Mouse (Mus musculus) MEL (cell line): Measurements from ENCODE around the gene Serinc3. TPM values are rescaled to one million over a fixed set of nuclear protein-coding genes. Genes with fewer than 3 reads are reported as not detected.

Experiments used
- DNase-seq: peaks from one replicate; pipeline ENCODE4 v3.0.0; 2011; ENCODE audit warnings: low read depth, low spot score
- H3K27ac ChIP-seq: 2 replicates; pipeline ENCODE4 v1.5.1; 2012; ENCODE audit warnings: low read depth, mild to moderate bottlenecking, control low read depth, low read length, moderate library complexity; ENCODE audit not compliant: control insufficient read depth
- H3K27me3 ChIP-seq, 2 experiments: fragments of 150-350 bp in 1 of 2; sonication (generic) in 1 of 2; 2 replicates each; pipeline ENCODE4 v1.6.1; 2012; ENCODE audit warnings: low read length in 2 of 2, mild to moderate bottlenecking in 2 of 2, improper control_type of control experiment in 1 of 2, moderate library complexity in 1 of 2; ENCODE audit not compliant: insufficient read depth in 2 of 2, control insufficient read depth in 1 of 2
- H3K36me3 ChIP-seq, 2 experiments: 2 replicates each; pipeline ENCODE4 v1.6.1; 2012 to 2014; ENCODE audit warnings: low read length in 2 of 2, improper control_type of control experiment in 1 of 2, inconsistent platforms in 1 of 2, mild to moderate bottlenecking in 1 of 2; ENCODE audit not compliant: insufficient read depth in 2 of 2, control insufficient read depth in 1 of 2
- H3K4me1 ChIP-seq, 2 experiments: fragments of 150-350 bp in 1 of 2; sonication (generic) in 1 of 2; 2 replicates each; pipeline ENCODE4 v1.6.1; 2012; ENCODE audit warnings: low read length in 2 of 2, improper control_type of control experiment in 1 of 2, mild to moderate bottlenecking in 1 of 2; ENCODE audit not compliant: insufficient read depth in 2 of 2, control insufficient read depth in 1 of 2
- H3K4me3 ChIP-seq, 2 experiments: fragments of 150-350 bp in 1 of 2; sonication (generic) in 1 of 2; 2 replicates each; pipeline ENCODE4 v1.5.1; 2012; ENCODE audit warnings: low read depth in 2 of 2, low read length in 2 of 2, mild to moderate bottlenecking in 2 of 2, moderate library complexity in 2 of 2, control low read depth in 1 of 2, improper control_type of control experiment in 1 of 2; ENCODE audit not compliant: control insufficient read depth in 1 of 2, insufficient read depth in 1 of 2
- H3K79me2 ChIP-seq: 2 replicates; pipeline ENCODE4 v1.6.1; 2012; ENCODE audit warnings: mild to moderate bottlenecking, low read length, moderate library complexity; ENCODE audit not compliant: control insufficient read depth, poor library complexity, insufficient read depth
- H3K9ac ChIP-seq: 2 replicates; pipeline ENCODE4 v1.6.1; 2012; ENCODE audit warnings: low read depth, mild to moderate bottlenecking, control low read depth, low read length, moderate library complexity; ENCODE audit not compliant: control insufficient read depth, poor library complexity, severe bottlenecking
- H3K9me3 ChIP-seq: fragments of 150-350 bp; sonication (generic); replicated peaks from 2 replicates; pipeline ENCODE4 v1.6.1; 2012; ENCODE audit warnings: mild to moderate bottlenecking, low read length, improper control_type of control experiment, moderate library complexity; ENCODE audit not compliant: insufficient read depth
- BHLHE40 ChIP-seq: IDR thresholded peaks from 2 replicates; pipeline ENCODE4 v1.6.1; 2012; ENCODE audit warnings: low read depth, mild to moderate bottlenecking, inconsistent platforms, low read length, improper control_type of control experiment, borderline replicate concordance
- CHD2 ChIP-seq: IDR thresholded peaks from 2 replicates; pipeline ENCODE4 v1.6.1; 2011; ENCODE audit warnings: low read length, improper control_type of control experiment
- CTCF ChIP-seq, 3 experiments: IDR thresholded peaks in 2 of 3; conservative IDR thresholded peaks in 1 of 3; 2 replicates each; pipeline ENCODE4 v1.5.1; 2011 to 2012; ENCODE audit warnings: low read length in 3 of 3, low read depth in 2 of 3, mild to moderate bottlenecking in 2 of 3, improper control_type of control experiment in 1 of 3, inconsistent platforms in 1 of 3, mixed read lengths in 1 of 3, moderate library complexity in 1 of 3; ENCODE audit not compliant: control insufficient read depth in 1 of 3, insufficient read depth in 1 of 3, poor library complexity in 1 of 3, severe bottlenecking in 1 of 3
- E2F4 ChIP-seq: IDR thresholded peaks from 2 replicates; pipeline ENCODE4 v1.6.1; 2011; ENCODE audit warnings: low read depth, low read length, improper control_type of control experiment, borderline replicate concordance
- EP300 ChIP-seq, 2 experiments: IDR thresholded peaks; 2 replicates each; pipeline ENCODE4 v1.6.1; 2011; ENCODE audit warnings: improper control_type of control experiment in 2 of 2, low read length in 2 of 2, low read depth in 1 of 2, mild to moderate bottlenecking in 1 of 2
- GABPA ChIP-seq: IDR thresholded peaks from 2 replicates; pipeline ENCODE4 v1.6.1; 2012; ENCODE audit warnings: low read depth, mild to moderate bottlenecking, inconsistent platforms, low read length, improper control_type of control experiment, moderate library complexity
- GATA1 ChIP-seq: IDR thresholded peaks from 2 replicates; pipeline ENCODE4 v1.6.1; 2011; ENCODE audit warnings: low read depth, low read length, improper control_type of control experiment
- HCFC1 ChIP-seq: IDR thresholded peaks from 2 replicates; pipeline ENCODE4 v1.6.1; 2012; ENCODE audit warnings: low read depth, mild to moderate bottlenecking, inconsistent platforms, low read length, improper control_type of control experiment, moderate library complexity
- JUND ChIP-seq: IDR thresholded peaks from 2 replicates; pipeline ENCODE4 v1.6.1; 2011; ENCODE audit warnings: low read depth, mild to moderate bottlenecking, improper control_type of control experiment, low read length
- MAX ChIP-seq: IDR thresholded peaks from 2 replicates; pipeline ENCODE4 v1.6.1; 2011; ENCODE audit warnings: low read length, improper control_type of control experiment
- MEF2A ChIP-seq: IDR thresholded peaks from 2 replicates; pipeline ENCODE4 v1.6.1; 2014; ENCODE audit warnings: low read depth, mild to moderate bottlenecking, inconsistent platforms, low read length, improper control_type of control experiment; ENCODE audit not compliant: poor library complexity, insufficient replicate concordance, severe bottlenecking; ENCODE audit errors: extremely low read depth
- MXI1 ChIP-seq: IDR thresholded peaks from 2 replicates; pipeline ENCODE4 v1.6.1; 2011; ENCODE audit warnings: mild to moderate bottlenecking, low read depth, low read length, improper control_type of control experiment
- NRF1 ChIP-seq: IDR thresholded peaks from 2 replicates; pipeline ENCODE4 v1.6.1; 2014; ENCODE audit warnings: low read depth, mild to moderate bottlenecking, inconsistent platforms, low read length, improper control_type of control experiment, moderate library complexity; ENCODE audit not compliant: poor library complexity, insufficient read depth, severe bottlenecking
- POLR2A ChIP-seq, 2 experiments: IDR thresholded peaks; 2 replicates each; pipeline ENCODE4 v1.6.1; 2011 to 2012; ENCODE audit warnings: low read length in 2 of 2, mild to moderate bottlenecking in 2 of 2, control low read depth in 1 of 2, improper control_type of control experiment in 1 of 2, low read depth in 1 of 2, moderate library complexity in 1 of 2; ENCODE audit not compliant: control insufficient read depth in 1 of 2, insufficient read depth in 1 of 2, poor library complexity in 1 of 2
- POLR2AphosphoS2 ChIP-seq: IDR thresholded peaks from 2 replicates; pipeline ENCODE4 v1.6.1; 2011; ENCODE audit warnings: low read length, improper control_type of control experiment
- POLR2AphosphoS5 ChIP-seq: IDR thresholded peaks from 2 replicates; pipeline ENCODE4 v1.6.1; 2012; ENCODE audit warnings: low read depth, borderline replicate concordance, mild to moderate bottlenecking, inconsistent platforms, low read length, moderate library complexity, mixed read lengths
- RAD21 ChIP-seq: IDR thresholded peaks from 2 replicates; pipeline ENCODE4 v1.6.1; 2011; ENCODE audit warnings: mild to moderate bottlenecking, low read depth, low read length, improper control_type of control experiment
- RCOR1 ChIP-seq: IDR thresholded peaks from 2 replicates; pipeline ENCODE4 v1.6.1; 2012; ENCODE audit warnings: low read depth, mild to moderate bottlenecking, inconsistent platforms, low read length, improper control_type of control experiment
- SIN3A ChIP-seq: IDR thresholded peaks from 2 replicates; pipeline ENCODE4 v1.6.1; 2012; ENCODE audit warnings: low read length, improper control_type of control experiment, inconsistent platforms
- SMC3 ChIP-seq: IDR thresholded peaks from 2 replicates; pipeline ENCODE4 v1.6.1; 2011; ENCODE audit warnings: low read depth, low read length, improper control_type of control experiment
- TAL1 ChIP-seq: IDR thresholded peaks from 2 replicates; pipeline ENCODE4 v1.6.1; 2012; ENCODE audit warnings: mild to moderate bottlenecking, inconsistent platforms, low read length, moderate library complexity, mixed read lengths
- TCF12 ChIP-seq: IDR thresholded peaks from 2 replicates; pipeline ENCODE4 v1.6.1; 2014; ENCODE audit warnings: low read depth, mild to moderate bottlenecking, inconsistent platforms, low read length, improper control_type of control experiment, moderate library complexity
- UBTF ChIP-seq: IDR thresholded peaks from 2 replicates; pipeline ENCODE4 v1.6.1; 2012; ENCODE audit warnings: low read depth, mild to moderate bottlenecking, inconsistent platforms, low read length, improper control_type of control experiment, moderate library complexity, borderline replicate concordance; ENCODE audit not compliant: insufficient read depth
- USF1 ChIP-seq: IDR thresholded peaks from 2 replicates; pipeline ENCODE4 v1.6.1; 2014; ENCODE audit warnings: low read depth, mild to moderate bottlenecking, inconsistent platforms, low read length, improper control_type of control experiment, moderate library complexity
- ZC3H11A ChIP-seq: IDR thresholded peaks from 2 replicates; pipeline ENCODE4 v1.6.1; 2012; ENCODE audit warnings: low read depth, mild to moderate bottlenecking, inconsistent platforms, low read length, improper control_type of control experiment
- ZMIZ1 ChIP-seq: IDR thresholded peaks from 2 replicates; pipeline ENCODE4 v1.6.1; 2012; ENCODE audit warnings: low read depth, mild to moderate bottlenecking, inconsistent platforms, low read length, improper control_type of control experiment, moderate library complexity
- polyA plus RNA-seq, 2 experiments: library from polyadenylated mRNA; stranded (reverse) in 1 of 2; unstranded in 1 of 2; fragments of >175 nt in 1 of 2; fragments of >200 nt in 1 of 2; gene quantifications; 2 replicates each; pipeline versions ENCODE4 v1.2.1 to v1.2.4; 2012; ENCODE audit warnings: low replicate concordance in 2 of 2, low read depth in 1 of 2; ENCODE audit not compliant: insufficient read length in 2 of 2, insufficient read depth in 1 of 2, missing spikeins in 1 of 2
- total RNA-seq: library from RNA; depleted of rRNA; stranded (reverse); fragments of 300-350 nt; gene quantifications from 2 replicates; pipeline ENCODE4 v1.2.3, GENCODE M21; 2012

Serinc3 gene
- total and polyA plus RNA-seq, 3 experiments = 348 to 650 (median 637) TPM

DNA sequence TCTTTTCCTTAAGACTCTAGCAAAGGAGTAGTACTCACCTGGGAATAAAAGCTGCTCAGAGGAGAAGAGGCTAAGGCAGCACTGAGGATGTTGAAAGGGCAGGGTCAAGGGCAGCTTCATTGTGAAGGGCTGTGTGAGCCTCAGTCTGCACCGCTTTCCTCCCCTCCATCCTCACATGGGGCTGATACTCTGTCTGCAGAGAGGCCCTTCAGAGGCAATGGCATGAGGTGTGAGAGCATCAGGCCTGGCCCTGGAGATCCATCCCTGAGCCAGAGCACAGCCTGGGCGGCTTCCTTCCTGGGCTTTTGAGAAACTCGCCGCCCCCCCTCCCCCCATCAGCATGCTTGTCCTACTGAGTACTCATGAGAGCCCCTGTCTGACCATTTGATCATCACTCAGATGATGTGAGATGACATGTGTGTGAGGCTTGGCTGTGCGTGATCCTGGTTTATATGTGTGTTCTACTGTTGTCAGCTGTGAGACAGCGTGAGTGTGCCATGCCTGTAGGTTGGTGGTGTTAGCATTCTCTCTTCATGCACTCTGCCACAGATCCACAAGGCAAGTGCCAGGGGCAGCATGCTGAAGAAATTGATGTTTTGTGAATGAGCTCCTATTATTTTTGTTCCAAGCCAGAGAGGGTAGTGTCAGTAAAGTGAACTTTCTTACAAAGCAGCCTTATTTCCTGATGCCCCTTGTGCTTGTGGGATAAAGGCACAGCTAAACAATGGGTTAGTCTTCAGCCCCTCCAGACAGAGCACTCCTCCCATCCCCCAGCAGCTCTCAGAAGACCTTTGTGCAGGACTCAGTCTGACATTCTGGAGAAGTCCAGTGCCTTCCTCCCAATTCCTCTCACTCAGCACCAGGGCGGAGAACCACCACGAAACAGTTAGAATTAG is 45.7 kb upstream of the Serinc3 start:
- TF ChIP-seq MAX (no peak), MEF2A (no peak), NRF1 (no peak), ZMIZ1 (no peak), BHLHE40 (no peak), RCOR1 (no peak), POLR2AphosphoS2 (no peak), JUND (no peak), CTCF (IDR thresholded peaks at IDR 0.05 in 2 of 3, conservative IDR thresholded peaks at IDR 0.05 in 1 of 3; ENCODE audit: control insufficient read depth in 1 of 3, insufficient read depth in 1 of 3, low read depth in 2 of 3, low read length in 3 of 3, poor library complexity in 1 of 3, severe bottlenecking in 1 of 3) (no peak), GABPA (no peak), SIN3A (no peak)
- H3K36me3 ChIP-seq = peaks cover 0 to 67% of the 10 kb centered on the region in 2 experiments; a peak in 2 of 4 replicates
- peaks cover 37 to 70% of the 10 kb centered on the region in 2 experiments for H3K4me1 ChIP-seq
- H3K4me3 ChIP-seq = no peak overlapping the region
- DNase-seq = no peak
- no peak overlapping the region for H3K9ac ChIP-seq
- H3K79me2 ChIP-seq = peaks cover 36% of the 10 kb centered on the region
- no peak overlapping the region for H3K27ac ChIP-seq
- H3K9me3 ChIP-seq = no peaks in the 10 kb centered on the region
- no peaks in the 10 kb centered on the region for H3K27me3 ChIP-seq

DNA sequence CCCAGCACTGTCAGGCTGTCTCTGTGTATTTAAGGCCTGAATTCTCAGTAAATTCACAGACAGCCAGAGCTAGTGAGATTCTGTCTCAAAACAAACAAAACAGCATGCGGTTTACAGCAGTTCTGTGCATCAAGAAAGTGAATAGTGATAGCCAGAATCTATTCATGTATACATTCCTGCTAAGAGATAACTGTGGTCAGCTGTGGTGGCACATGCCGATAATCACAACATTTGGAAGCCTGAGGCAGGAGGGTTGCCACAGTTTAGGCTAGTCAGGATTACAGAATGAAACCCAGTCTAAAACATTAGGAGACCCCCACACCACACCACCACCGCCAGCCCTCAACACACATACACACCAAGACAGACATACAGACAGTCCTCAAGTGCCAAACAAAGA is 44.8 kb upstream of the Serinc3 start:
- Histone ChIP-seq H3K79me2 (peaks cover 33% of the 10 kb centered on the region), H3K27me3 (no peaks in the 10 kb centered on the region), H3K4me3 (no peak overlapping the region), H3K27ac (no peak overlapping the region; the same call in 1 of the 2 replicates), H3K9ac (no peak overlapping the region), H3K9me3 (no peaks in the 10 kb centered on the region), H3K4me1 (peaks cover 37 to 69% of the 10 kb centered on the region in 2 experiments), H3K36me3 (peaks cover 0 to 67% of the 10 kb centered on the region in 2 experiments; a peak in 2 of 4 replicates)
- no peak for DNase-seq
- TF ChIP-seq RCOR1 = peak; percentile 55; the same call in 1 of the 2 replicates
- TF ChIP-seq POLR2A (IDR thresholded peaks at IDR 0.05; ENCODE audit: control insufficient read depth in 1 of 2, insufficient read depth in 1 of 2, low read depth in 1 of 2, low read length in 2 of 2, poor library complexity in 1 of 2) = no peak
- TF ChIP-seq SIN3A = no peak
- no peak for TF ChIP-seq UBTF
- TF ChIP-seq CTCF (IDR thresholded peaks at IDR 0.05 in 2 of 3, conservative IDR thresholded peaks at IDR 0.05 in 1 of 3; ENCODE audit: control insufficient read depth in 1 of 3, insufficient read depth in 1 of 3, low read depth in 2 of 3, low read length in 3 of 3, poor library complexity in 1 of 3, severe bottlenecking in 1 of 3) = no peak
- TF ChIP-seq GABPA = no peak
- no peak for TF ChIP-seq POLR2AphosphoS5
- no peak for TF ChIP-seq CHD2
- no peak for TF ChIP-seq POLR2AphosphoS2
- no peak for TF ChIP-seq HCFC1
- TF ChIP-seq E2F4 = no peak
- no peak for TF ChIP-seq SMC3
- TF ChIP-seq MAX = peak; percentile 50
- TF ChIP-seq RAD21 = no peak
- TF ChIP-seq BHLHE40 = peak; percentile 84; the same call in 1 of the 2 replicates
- TF ChIP-seq TCF12 = peak; percentile 47; the same call in 1 of the 2 replicates
- no peak for TF ChIP-seq MXI1
- no peak for TF ChIP-seq MEF2A
- no peak; the same call in 1 of the 2 replicates for TF ChIP-seq USF1
- no peak for TF ChIP-seq NRF1
- peak; percentile 21; the same call in 1 of the 2 replicates for TF ChIP-seq TAL1
- peak; percentile 58 for TF ChIP-seq GATA1
- TF ChIP-seq ZC3H11A = no peak
- peak in 1 of 2 experiments; percentile 53; a peak in 3 of 4 replicates for TF ChIP-seq EP300 (IDR thresholded peaks at IDR 0.05; ENCODE audit: low read depth in 1 of 2, low read length in 2 of 2)
- TF ChIP-seq JUND = no peak
